Mouse (Mus musculus) fat pad, adult 2 months (tissue): Measurements from ENCODE around the gene Adora3.
A peak's percentile ranks its signal among the peaks of the same experiment; 100 is the strongest.

Experiments
- DNase-seq: peaks from one replicate; pipeline ENCODE4 v3.0.0-alpha.2; 2011; ENCODE audit warnings: low read depth, low spot score; ENCODE audit errors: extremely low read depth

The Adora3 gene

DNA sequence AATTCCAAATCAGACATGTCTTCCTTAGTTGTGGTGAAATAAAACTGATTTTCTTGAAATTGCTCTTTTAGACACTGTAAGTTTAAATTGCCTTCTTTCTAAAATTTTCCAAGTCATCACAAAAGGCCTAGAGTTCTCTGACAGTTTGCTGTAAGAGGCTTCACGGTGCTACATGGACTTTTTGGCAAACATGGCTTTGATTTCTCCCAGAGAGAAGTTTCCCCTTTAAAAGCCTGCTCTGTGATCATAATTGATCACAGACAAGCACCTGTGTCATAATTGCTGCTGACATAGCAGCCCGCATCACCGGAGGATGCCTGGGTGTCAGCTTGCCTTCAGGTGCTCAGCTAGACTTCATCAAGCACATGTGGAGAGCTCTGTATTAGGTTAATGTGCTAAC is at the start of gene Adora3, which contains the start of gene Tmigd3:
TSS of gene Adora3 (plus strand) at position 301 of the 400 bp plus-strand sequence.
TSS of gene Tmigd3 (plus strand) at position 346 of the 400 bp plus-strand sequence.
- DNase-seq = no peak

DNA sequence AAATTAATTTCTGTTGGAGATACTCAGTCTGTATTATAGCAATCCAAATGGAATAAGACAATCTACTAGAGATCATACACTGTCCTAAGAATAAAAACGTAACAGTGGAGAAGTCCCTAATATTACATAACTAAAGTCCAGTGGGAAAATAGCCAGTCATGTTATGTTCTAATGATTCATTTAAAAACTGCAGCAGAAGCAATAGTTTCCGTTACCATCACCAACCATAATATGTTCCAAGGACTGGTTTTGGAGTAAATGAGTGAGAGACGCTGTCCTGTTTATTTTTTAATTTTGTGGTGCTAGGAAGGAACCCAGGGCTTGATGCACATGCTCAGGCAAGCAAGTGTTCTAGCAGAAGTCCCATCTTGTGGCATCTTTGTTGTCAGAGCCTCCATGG is 49.2 kb upstream of the Adora3 start:
- DNase-seq = no peak

DNA sequence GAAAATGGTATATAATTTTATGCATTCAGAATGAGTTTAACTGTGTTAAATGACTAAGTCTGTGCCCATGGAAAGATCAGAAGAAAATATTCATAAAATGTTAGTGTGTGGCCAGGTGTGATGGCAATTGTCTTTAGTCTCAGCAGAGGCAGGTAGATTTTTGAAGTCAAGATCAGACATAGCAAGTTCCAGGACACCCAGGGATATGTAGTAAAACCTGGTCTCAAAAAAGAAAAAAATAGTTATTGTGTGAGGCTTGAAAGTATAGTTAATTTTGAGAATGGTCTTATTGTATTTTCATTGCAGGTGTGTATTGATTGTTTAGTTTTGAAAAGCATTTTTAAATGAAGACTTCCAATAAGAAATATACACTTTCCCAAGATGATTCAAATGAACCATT is 47.0 kb upstream of the Adora3 start:
- DNase-seq = no peak

DNA sequence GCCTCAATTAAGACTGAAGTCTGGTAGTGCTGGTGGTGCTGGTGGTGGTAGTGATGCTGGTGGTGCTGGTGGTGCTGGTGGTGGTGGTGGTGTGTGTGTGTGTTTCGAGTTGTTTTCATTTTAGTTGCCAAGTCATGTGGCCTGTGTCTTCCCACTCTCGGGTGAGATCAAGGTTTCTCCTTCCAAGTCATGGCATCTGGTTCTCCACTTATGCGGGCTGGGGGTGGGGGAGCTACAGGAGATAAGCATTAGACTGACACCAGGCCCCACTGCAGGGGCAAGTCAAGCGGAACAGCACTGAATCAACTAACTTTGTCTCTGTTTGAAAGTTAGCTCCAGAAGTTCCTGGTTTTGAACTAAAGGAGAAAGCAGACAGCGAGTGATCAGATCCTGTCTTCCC is 46.6 kb upstream of the Adora3 start:
- no peak for DNase-seq

DNA sequence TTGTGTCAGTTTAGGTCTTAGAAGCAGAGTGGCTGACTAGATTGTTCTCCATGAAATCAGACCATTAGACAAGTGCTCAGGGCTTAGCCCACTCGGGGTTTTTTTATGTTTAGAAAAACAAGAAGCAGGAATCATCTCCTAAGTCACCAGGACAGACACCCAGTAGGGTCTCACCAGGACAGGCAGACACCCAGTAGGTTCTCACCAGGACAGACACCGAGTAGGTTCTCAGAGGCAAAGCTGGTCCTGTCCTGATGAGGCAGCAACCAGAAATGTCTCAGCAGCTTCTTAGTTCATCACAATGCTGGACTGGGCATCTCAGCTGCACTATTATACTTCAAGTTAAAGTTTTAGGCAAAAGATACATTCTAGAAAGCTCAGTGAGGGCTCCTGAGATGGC is 46.0 kb upstream of the Adora3 start:
- no peak for DNase-seq

DNA sequence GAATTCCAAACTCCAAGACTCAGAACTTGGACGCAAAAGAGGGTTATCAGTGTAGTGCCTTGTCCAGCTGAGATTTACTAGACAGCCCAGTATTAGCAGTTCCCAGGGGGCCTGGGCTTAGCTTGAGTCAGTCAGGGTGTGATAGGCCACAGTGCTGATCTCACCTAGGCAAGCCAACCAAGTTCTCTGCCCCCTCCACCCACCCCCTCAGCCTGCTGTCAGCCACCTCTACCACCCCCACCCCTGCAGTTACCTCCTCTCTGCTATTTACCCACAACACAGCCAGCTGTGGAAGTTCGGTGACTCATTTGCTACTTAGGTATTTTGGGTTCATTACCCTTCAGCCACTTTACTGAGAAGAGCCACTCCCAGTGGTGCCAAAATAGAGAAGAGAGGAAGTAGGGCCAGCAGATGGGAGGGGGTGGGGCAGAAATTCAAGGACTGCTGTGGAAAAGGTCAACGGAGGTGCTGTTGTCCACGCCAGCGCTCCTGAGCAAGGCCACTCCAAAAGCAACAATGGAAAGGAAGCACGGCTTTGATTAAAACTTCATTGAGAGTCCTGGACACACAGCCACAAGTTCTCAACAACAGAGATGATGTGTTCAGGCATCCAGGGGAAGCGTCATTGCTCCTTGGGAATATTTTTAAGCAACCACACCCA is 45.0 kb upstream of the Adora3 start:
- DNase-seq = no peak

DNA sequence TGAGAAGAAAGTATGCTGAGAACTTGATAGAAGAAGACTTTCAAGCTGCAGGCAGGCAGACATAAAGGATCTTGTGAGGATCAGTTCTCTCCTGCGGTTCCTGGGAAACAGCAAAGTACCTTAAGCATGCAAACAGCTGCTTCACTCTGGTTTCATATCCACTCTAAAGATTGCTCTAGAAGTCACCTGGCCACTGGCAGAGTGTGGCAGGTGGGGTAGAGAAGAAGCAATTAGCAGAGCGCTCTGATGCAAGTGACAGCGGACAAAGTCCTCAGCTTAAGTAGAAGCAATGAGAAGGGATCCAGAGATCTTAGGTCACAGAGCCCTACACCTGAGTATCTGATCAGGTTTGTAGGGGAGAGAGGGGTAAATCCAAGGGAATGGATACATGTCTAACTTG is 39.1 kb upstream of the Adora3 start:
- DNase-seq = no peak

DNA sequence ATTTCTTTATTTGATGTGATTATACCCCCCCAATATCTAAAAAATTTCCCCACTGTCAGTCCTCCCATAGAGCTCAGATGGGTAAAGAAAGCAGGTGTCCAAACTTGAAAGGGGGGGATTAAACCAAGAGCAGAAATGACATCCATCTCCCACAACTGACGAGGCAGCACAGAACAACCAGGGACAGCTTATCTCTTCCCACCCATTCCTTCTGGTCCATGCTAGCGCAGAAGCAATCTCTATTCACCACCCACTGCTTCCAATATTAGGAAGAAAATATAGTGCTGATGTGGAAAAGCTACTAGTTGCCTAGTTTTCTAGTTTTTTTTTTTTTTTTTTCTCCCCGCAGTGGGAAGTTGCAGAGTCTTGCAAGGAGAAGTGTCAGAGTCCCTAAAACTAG is 34.8 kb upstream of the Adora3 start:
- DNase-seq = no peak

DNA sequence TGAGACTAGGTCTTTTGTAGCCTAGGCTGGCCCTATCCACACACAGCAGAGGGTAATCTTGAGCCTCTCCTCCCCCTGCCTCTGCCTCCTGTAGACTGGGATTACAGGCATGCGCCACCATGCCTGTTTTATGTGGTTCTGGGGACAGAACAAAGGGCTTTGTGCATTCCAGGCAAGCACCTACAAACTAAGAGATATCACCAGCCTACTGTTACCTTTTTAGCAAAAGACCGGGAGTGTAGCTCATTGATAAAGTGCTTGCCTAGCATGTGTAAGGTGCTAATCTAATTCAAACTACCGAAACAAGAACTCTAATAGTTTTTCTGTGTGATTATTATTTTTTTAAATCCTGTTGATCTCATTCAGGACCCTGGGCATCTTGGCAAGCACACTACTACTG is 33.8 kb upstream of the Adora3 start:
- no peak for DNase-seq

DNA sequence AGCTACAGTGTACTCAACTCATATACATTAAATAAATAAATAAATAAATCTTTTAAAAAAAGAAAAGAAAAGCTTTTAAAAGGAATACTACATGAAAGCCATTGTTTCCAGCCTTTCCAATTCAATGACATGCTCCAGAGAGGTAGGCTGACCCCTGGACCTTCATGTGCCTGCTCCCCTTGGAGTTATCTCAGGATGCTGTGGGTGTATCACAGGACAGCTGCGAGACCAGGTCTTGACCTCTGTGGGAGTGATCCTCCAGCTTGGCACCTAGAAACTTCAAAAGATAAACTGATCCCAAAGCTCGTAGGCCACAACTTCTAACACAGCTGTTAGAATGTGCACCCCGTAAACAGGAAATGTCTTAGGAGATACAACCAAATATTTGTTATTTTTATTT is 32.0 kb upstream of the Adora3 start:
- no peak for DNase-seq

DNA sequence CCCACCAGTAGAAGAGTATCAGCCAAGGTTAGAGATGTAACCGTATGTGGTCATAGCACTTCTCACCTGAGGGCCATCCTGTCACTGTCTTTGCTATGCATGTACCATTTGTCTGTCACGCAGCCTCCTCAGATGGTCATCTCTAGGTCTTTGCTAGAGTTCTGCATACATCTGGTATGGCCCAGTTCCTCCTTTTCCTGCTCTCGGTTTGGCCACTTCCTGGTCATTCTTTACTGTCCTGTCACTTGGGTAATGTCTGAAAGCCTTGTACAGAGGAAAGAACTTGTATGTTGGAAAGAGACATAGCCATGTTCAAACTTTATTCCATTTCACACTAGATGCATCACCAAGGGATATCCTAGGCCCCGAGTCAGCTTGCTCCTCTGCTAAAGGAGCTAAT is 30.8 kb upstream of the Adora3 start:
- DNase-seq = no peak

DNA sequence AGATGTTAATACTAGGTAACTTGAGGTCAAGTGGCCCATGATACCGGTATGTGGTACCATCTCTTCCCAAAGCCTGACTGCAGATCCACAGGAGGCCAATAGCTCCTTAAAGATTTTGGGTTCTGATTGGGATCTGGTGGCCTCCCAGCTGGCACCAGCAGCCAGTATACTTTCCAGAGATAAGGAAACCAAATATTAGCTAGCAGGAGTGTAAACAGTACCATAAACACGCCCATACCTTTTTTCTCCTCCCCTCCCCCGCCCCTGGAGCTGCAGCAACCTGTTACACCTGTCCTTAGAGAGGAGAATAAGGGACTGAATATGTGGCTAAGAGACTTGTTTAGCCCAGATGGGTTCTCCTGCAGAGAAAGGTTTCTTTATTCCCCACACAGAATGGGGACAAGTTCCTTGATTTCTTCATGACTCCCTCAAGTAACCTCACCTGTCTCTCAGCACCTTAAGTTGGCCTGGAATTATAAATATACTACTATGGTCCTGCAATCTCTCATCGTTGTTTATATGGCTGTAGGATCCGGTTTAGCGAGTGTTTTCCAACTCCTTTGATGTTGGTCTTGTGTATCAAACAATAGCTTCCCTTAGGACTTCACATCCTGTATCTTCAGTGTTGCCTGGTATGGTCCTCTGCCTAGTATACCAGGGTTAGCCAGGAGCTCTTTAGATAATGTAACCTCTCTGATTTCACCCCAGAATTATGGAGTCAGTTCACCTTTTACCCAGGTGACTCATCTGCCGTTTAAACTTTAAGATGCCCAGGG is 24.2 kb upstream of the Adora3 start:
- DNase-seq = no peak

DNA sequence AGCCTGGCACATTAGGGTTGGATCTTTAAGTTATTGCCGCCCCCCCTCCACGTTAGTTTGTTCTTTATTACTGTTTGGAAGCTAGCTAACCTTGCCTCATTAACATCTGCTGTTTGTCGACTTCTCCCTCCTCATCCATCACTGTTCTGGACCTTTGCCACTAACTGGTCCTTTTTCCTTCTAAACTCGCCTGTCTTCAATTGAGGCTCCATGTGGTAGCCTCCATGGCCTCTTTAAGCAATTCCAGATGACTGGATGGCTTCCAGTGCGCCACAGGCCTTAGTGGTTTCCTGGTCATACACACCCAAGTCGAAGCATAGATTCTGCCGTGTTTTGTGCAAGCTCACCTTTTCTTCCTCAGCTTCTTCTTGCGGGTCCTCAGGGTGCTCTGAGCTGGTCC is 16.9 kb upstream of the Adora3 start:
- DNase-seq = no peak

DNA sequence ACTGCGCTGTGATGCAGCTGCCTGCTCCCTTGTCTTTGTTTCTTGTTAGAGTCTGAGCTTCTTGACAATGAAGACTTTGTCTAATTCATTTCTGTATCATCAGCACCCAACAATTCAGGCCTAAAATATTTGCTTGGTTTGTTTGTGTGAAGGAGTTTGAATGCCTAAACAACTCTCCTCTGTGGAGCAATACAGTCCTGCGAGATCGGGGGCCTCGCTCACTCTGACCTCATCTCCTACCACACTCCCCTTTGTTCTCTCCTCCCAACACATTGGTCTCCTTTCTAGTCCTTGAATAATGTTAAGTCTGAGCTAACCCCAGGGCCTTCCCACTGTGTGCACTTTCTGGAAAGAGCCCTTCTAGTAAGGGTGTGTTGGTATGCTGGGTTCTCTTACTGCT is 15.9 kb upstream of the Adora3 start:
- DNase-seq = no peak

DNA sequence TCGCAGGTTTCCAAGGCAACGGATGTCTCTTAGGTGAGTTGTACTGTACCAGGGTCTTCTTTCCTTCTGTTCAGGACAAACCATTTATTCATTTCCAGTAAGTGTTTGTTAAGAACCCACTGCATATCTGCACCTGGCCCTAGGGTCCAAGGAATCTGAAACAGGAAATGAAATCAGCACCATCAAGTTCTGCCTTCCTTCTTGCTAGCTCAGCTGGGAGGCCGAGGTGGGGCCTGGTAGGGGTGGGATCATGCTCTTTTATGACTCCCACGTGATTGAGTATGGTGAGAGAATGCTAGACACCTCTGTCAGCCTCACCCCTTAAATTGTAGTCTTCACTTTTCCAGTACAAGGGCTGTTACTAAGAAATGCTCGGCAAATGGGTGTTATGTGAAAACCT is 13.1 kb upstream of the Adora3 start:
- DNase-seq = no peak

DNA sequence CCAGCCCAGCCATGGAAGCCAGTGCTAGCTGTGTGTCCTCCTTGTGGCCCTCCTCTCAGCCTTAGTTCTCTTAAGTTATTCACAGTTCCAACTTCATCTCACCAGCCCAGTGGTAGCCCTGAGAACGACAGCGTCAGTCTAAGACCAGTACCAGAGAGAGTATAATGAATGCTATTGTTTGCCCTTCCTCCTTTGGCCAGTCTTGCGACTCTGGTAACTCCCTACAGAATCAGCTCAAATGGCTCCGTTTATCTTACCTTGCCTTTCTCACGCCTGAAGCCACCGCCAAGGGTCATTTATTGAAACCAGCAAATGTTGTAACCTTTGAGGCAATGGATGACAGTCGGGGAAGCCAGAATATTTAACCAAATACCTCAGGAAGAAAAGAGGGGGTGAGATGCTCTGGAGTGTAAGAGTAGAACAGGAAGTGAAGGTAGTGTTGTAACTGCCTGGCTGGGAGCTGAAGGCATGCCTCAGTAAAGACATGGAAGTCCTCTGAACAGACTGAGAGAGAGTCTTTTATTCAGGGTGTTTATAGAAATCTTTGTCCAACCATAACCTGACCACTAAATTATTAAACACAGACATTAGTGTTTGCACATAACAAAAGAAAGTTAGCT is 8.8 kb upstream of the Adora3 start:
- DNase-seq = no peak

DNA sequence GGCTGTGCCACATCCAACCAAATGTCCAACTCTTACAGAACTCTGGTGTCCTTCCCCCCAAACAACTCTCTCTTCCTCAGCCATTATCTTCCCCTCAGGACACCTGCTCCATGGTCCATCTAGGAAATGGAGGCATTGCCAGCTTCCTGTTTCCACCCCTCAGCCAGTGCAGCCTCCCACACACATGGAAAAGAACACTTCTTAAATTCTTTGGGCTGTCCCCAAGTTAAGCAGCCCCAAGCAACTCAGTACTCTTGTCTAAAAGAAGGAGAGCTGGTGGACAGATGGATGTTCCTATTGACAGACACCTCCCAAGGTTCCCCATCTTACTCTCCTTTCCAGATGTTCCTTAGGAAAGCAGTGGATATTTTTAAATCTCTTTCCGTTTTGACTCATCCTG is 6.5 kb upstream of the Adora3 start:
- DNase-seq = no peak

DNA sequence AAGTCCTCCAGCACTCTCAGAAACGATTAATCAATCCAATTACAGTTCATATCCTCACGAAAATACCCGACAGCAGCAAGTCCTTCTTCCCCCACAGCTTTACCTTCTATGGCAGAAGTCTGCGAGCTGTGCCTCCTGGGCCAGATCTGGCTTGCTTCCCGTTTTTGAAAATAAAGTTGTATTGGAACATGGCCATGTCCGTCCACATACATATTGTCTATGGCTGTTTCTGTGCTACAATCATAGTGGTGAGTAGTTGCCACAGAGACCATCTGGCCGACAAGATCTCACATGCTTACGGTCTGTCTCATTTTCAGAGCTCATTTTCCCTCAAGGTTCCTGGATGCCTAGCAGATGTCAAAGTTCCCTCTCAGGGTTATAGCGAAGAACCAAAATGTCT is 5.5 kb upstream of the Adora3 start:
- no peak for DNase-seq

DNA sequence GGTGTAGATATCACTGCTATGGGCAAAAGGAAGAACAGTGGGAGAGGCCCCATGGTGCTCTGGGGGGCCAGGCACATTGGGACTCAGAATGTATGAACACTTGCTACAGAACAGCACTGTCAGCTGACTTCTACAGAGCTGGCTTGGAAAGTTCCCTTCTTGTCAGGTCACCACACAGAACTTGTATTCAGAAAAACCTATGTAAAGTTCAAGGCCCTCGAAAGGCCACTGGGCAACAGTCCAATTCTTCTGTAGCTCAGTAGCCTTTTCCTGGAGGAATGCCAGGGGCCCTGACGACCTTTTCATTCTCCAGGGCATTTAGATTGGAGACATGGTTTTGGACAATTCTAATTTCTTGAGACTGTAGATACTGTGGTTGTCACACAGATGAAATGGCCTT is 2.5 kb upstream of the Adora3 start:
- no peak for DNase-seq

DNA sequence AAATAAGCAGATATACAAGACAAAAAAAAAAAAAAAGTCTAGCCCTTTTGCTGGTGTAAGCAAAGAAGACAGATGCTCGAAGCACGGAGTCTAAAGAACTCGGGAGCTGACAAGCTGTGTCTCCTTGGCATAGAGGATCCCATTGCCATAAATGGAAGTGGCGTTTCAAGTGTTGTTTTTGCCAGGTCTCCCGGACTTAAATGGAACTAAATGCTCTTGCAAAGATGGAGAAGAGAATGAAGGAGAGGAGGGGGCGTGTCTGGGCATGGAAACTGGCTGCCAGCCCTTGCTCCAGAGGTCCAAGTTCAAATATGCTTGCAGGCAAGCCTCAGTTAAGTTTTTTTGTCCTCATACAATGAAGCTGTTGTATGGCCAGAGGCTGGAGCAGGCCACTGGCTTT is 1.4 kb downstream of the Adora3 start:
- DNase-seq = peak; percentile 42

DNA sequence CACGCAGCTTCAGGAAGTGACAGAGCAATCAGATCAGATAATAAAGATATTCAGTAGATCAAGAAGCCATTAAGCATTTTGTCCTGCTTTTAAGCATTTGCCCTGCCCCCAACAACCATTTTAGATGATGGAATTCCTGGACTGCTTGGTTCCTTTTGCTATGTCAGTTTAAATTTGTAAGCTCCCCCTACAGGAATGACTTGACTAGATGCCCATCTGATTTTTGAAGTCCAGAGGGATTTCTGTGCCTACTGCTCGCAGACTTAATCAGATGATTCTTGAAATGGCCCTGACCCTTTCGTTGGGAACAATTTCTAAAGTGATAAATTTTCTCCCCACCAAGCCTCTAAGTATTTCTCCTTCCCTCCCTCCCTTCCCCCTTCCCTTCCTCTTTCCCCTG is 1.9 kb downstream of the Adora3 start:
- DNase-seq = peak; percentile 80
